Mouse (Mus musculus) testis, adult 2 months (tissue): ENCODE results near the gene Abca12. TPM values are rescaled to one million over a fixed set of nuclear protein-coding genes. Genes with fewer than 3 reads are reported as not detected.

Experiments used
- H3K27ac ChIP-seq: fragments of 200-500 bp; 2 replicates; pipeline ENCODE4 v1.5.1; 2012; ENCODE audit warnings: low read depth, low read length; ENCODE audit not compliant: control insufficient read depth, insufficient read depth
- H3K27me3 ChIP-seq: fragments of 200-500 bp; 2 replicates; pipeline ENCODE4 v1.6.1; 2012; ENCODE audit warnings: mild to moderate bottlenecking, low read length, moderate library complexity; ENCODE audit not compliant: control insufficient read depth, insufficient read depth
- H3K36me3 ChIP-seq: fragments of 200-500 bp; 2 replicates; pipeline ENCODE4 v1.6.1; 2012; ENCODE audit warnings: mild to moderate bottlenecking, low read length; ENCODE audit not compliant: control insufficient read depth, insufficient read depth
- H3K4me1 ChIP-seq: fragments of 200-500 bp; 2 replicates; pipeline ENCODE4 v1.6.1; 2012; ENCODE audit warnings: low read length; ENCODE audit not compliant: control insufficient read depth, insufficient read depth
- H3K4me3 ChIP-seq: fragments of 200-500 bp; 2 replicates; pipeline ENCODE4 v1.5.1; 2012; ENCODE audit warnings: low read depth, mild to moderate bottlenecking, low read length, moderate library complexity, mixed read lengths; ENCODE audit not compliant: control insufficient read depth
- CTCF ChIP-seq: fragments of 200-500 bp; IDR thresholded peaks from 2 replicates; pipeline ENCODE4 v1.5.1; 2012; ENCODE audit warnings: low read depth, mild to moderate bottlenecking, inconsistent platforms, low read length, moderate library complexity; ENCODE audit not compliant: control insufficient read depth, insufficient read depth, insufficient replicate concordance
- POLR2A ChIP-seq: fragments of 200-500 bp; IDR thresholded peaks from 2 replicates; pipeline ENCODE4 v1.6.1; 2012; ENCODE audit warnings: low read depth, mild to moderate bottlenecking, inconsistent platforms, low read length, moderate library complexity; ENCODE audit not compliant: control insufficient read depth
- polyA plus RNA-seq: library from polyadenylated mRNA; depleted of rRNA; stranded (reverse); fragments of >200 nt; gene quantifications from 2 replicates; pipeline ENCODE4 v1.2.3, GENCODE M21; 2012; rRNA removed

Abca12 gene
- polyA plus RNA-seq: 0.22 and 0.23 TPM in 2 replicates

GRCm38 (mm10) chr1:71414810-71415209 is at the start of gene Abca12:
TSS of gene Abca12 (minus strand) at chr1:71414910.
- TF ChIP-seq POLR2A (no peak), CTCF (no peak)
- Histone ChIP-seq H3K4me3 (no peak within 1 kb of the TSS), H3K4me1 (no peaks in the 10 kb centered on the region), H3K36me3 (no peaks in the 10 kb centered on the region), H3K27ac (no peak within 1 kb of the TSS), H3K27me3 (no peaks in the 10 kb centered on the region)

- no peak for TF ChIP-seq POLR2A
- no peak overlapping the region for H3K27ac ChIP-seq
Observed at GRCm38 (mm10) chr1:71457961-71458360, 43.3 kb upstream of the Abca12 start.

GRCm38 (mm10) chr1:71447424-71447823 is 32.7 kb upstream of the Abca12 start:
- Histone ChIP-seq H3K4me3 (no peak overlapping the region), H3K27ac (no peak overlapping the region), H3K36me3 (no peaks in the 10 kb centered on the region), H3K27me3 (no peaks in the 10 kb centered on the region), H3K4me1 (no peaks in the 10 kb centered on the region)
- TF ChIP-seq POLR2A (no peak), CTCF (no peak)

More at GRCm38 (mm10) chr1:71457961-71458360, 43.3 kb upstream of the Abca12 start:
- Histone ChIP-seq H3K36me3 (no peaks in the 10 kb centered on the region), H3K4me1 (no peaks in the 10 kb centered on the region), H3K27me3 (no peaks in the 10 kb centered on the region), H3K4me3 (no peak overlapping the region)

- Histone ChIP-seq H3K4me1 (no peaks in the 10 kb centered on the region), H3K27me3 (no peaks in the 10 kb centered on the region), H3K27ac (no peak overlapping the region), H3K4me3 (no peak overlapping the region), H3K36me3 (no peaks in the 10 kb centered on the region)
- TF ChIP-seq POLR2A: no peak
- TF ChIP-seq CTCF: no peak
Observed at GRCm38 (mm10) chr1:71421741-71422333, 7.1 kb upstream of the Abca12 start.

- TF ChIP-seq CTCF (no peak), POLR2A (no peak)
Observed at GRCm38 (mm10) chr1:71418467-71418866, 3.8 kb upstream of the Abca12 start.

GRCm38 (mm10) chr1:71417951-71418350 is 3.2 kb upstream of the Abca12 start:
- Histone ChIP-seq H3K36me3 (no peaks in the 10 kb centered on the region), H3K4me3 (no peak overlapping the region), H3K4me1 (no peaks in the 10 kb centered on the region), H3K27me3 (no peaks in the 10 kb centered on the region), H3K27ac (no peak overlapping the region)
- TF ChIP-seq CTCF (no peak), POLR2A (no peak)

More at GRCm38 (mm10) chr1:71418467-71418866, 3.8 kb upstream of the Abca12 start:
- H3K27me3 ChIP-seq: no peaks in the 10 kb centered on the region
- no peak overlapping the region for H3K27ac ChIP-seq
- H3K4me1 ChIP-seq: no peaks in the 10 kb centered on the region
- H3K36me3 ChIP-seq: no peaks in the 10 kb centered on the region
- no peak overlapping the region for H3K4me3 ChIP-seq

- H3K27ac ChIP-seq: no peak overlapping the region
- no peaks in the 10 kb centered on the region for H3K27me3 ChIP-seq
- no peaks in the 10 kb centered on the region for H3K36me3 ChIP-seq
- no peak for TF ChIP-seq CTCF
- TF ChIP-seq POLR2A: no peak
- no peak overlapping the region for H3K4me3 ChIP-seq
- no peaks in the 10 kb centered on the region for H3K4me1 ChIP-seq
Observed at GRCm38 (mm10) chr1:71414084-71414483, 626 bp downstream of the Abca12 start.

- no peak overlapping the region for H3K4me3 ChIP-seq
- H3K27ac ChIP-seq: no peak overlapping the region
- no peaks in the 10 kb centered on the region for H3K4me1 ChIP-seq
- H3K27me3 ChIP-seq: no peaks in the 10 kb centered on the region
- no peaks in the 10 kb centered on the region for H3K36me3 ChIP-seq
- TF ChIP-seq CTCF: no peak
- no peak for TF ChIP-seq POLR2A
Observed at GRCm38 (mm10) chr1:71413114-71413513, 1.6 kb downstream of the Abca12 start.
